Mouse (Mus musculus) embryo, embryonic 10.5 days (tissue): ENCODE measurements around the gene Nhsl1.

Experiments
- DNase-seq: peaks from one replicate; pipeline ENCODE4 v3.0.0-alpha.2; 2015; ENCODE audit warnings: low spot score

Nhsl1 gene

DNA sequence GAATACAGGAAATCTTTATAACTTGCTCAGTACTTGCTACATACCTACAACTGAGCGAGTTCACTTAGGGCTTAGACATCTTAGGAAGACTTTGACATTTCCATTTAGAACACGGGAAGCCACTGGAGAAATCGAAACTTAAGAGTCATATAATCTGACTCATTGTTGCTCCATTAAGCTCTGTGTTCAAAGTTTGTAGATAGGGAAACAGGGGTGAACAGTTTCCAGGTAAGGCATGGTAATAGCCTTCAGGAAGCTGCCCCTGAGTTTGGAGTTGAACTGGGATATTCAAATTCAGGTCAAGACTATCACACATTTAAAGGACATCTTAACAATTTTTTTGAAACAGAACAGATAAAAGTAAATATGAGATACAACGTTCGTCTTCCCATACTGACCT, 165.9 kb downstream of the Nhsl1 start:
- DNase-seq: no peak

DNA sequence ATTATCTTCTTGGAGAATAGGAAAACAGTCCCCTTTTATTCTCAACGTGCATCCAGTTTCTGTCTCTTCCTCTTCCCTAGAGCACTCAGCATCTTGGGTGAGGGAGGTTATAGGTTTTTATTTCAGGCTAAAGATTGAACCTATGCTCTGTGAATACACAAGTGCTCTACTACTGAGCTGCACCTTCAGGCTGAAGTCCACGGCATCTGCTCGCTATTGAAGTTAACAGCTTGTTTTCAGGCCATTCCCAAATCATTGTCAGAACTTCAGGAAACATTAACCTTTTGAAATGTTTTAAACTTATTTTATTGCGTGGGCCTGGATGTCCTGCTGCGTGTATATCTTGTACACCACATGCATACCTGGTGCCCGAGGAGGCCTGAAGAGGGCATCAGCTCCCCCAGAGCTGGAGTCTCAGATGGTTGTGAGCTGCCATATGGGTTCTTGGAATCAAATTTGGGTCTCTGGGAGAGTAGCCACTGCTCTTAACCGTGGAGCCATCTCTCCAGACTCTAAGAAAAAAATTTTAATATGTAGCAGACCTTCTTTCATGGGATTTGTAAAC, 169.5 kb downstream of the Nhsl1 start:
- DNase-seq: no peak

DNA sequence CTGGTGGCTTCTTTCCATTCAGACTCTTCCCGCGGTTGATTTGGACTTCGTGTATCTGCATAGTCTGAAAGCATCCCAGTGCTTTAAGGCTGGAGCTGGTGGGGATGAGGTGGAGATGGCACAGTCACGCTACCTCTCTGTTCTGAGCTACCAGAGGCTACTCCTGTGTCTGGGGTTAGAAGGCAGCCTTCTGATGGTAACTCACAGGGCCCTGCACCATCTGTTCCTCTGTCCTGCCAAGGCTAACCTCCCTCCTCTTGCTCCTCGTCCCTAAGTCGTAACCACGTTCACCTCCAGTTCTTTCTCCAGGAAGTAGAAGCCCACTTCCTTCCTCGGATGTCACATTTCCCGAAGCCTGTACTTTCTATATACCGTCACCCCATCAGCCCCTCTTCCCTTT, 171.2 kb downstream of the Nhsl1 start:
- DNase-seq: no peak

DNA sequence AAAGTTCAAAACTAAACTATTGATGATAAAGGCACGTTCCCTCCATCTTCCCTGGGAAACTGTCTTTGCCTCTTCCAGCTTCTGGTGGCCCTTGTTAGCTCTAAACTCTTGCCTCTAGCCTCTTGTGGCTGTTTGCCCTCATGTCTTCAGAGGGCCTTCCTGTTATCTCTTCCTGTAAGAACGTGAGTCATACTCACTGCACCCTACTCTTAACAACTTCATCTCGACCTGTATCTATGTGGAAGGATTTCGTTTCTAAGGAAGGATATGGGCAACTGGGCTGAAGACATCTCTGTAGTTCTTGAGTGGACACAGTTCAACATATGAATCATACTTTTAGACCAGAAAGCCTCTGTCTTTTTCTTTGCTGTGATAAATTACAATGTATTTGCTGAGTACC, 173.2 kb downstream of the Nhsl1 start:
- no peak for DNase-seq

DNA sequence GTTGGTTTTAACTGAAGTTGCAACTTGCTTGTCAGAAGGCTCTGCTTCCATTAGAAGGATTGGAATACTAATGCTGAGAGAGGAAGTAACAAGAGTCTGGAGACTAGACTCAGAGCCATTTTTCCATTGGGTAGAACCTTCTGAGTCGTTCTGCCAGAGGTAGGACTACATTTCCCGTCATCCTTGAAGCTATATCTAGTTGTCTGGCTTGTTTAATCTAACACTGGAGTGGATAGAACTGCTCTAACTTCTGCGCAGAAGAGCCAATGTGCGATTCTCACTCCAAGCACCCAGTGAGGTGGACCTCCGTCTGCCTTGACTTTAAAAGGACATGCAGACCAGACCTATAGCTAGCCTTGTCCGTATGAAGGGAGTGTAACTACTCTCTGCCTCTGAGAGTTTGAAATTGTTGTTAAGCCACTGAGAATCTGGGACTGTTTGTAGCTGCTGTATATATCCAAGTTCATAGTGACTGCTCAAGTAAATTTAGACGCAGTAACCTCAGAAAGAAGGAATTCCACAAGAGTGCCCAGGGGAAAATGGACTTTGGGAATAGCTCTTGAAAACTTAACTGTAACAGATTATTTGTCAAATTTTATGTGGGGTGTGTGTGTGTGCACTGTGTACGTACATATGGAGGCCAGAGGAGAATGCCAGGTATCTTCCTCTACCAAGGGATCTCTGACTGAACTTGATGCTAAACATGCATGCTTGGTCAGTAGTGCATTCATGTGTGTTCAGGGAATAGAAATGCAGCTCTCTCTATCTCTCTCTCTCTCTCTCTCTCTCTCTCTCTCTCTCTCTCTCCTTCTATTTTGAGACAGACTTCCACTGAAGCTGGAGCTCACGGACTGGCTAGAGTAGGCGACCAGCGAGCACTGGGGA, 174.5 kb downstream of the Nhsl1 start:
- DNase-seq: no peak

DNA sequence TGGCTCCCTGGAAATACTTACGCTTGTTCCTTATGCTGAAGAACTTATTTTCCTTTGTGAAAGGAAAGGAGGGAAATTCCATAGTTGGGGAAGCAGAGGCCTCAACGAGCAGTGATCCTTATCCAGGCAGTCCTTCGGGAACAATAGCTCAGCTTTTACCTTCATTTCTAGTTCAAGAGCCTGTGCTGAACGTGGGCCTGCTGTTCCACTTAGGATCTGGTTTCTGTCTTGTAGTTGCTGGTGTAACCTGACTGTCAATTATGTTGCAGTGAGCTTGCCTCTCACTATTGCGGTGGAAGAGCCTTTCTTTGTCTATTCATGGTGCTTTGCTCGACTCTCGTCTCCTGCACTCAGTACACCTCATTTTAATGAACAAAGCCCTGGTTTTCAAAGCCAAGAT, 175.5 kb downstream of the Nhsl1 start:
- DNase-seq: no peak

DNA sequence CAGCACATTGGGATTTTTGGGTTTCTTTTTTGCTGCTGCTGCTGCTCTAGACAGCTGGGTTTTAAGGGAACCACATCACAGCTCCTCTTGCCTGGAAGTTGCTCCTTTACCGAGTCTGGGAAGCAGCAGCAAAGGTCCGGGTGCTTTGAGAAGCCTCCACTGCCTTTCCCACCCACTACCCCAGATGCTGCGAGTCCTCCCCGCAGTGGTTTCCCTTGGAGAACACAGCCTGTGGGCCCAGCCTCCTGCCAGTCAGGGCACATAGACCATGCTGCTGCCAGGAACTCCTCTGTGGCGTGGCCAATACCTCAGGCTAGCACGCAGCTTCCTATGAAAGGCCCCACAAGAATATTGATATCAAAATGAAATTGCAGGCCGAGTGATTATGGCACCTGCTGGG, 178.3 kb downstream of the Nhsl1 start:
- DNase-seq: no peak

DNA sequence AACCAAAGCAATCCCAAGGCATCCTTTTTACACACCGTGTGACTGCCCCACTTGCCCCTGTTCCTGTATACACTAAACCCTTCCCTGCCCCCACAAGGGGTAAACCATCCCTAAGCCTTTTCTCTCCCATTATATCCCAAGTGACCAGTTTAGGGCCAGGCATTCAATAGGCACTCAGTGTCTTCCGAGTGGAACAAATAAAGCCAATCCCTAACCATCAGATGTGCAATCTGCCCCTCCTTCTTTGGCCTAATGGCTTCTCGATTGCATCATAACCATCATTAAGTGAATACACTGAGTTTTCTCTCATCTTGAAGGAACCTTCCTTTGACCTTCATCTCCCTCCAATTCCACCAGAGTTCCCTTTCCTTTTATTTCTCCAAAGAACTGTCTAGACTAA, 183.2 kb downstream of the Nhsl1 start:
- no peak for DNase-seq

DNA sequence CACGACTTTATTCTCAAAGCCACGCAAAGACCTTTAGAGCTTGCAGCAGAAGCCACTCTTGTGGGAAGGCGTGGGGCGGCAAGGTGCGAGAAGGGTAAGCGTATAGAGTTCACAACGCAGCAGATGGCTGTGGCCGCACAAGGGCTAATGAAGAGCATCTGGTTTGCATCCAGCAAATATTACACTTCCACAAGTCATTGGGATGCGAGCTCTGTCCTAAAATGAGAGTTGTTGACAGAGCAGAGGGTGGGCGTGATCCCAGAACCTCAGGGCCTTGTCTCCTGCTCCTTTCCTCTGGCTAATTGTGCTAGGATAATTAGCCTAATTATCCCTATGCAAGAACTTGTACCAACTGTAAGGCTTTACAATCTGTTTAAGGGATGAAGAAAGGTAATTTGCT, 186.9 kb downstream of the Nhsl1 start:
- peak; percentile 44 for DNase-seq

DNA sequence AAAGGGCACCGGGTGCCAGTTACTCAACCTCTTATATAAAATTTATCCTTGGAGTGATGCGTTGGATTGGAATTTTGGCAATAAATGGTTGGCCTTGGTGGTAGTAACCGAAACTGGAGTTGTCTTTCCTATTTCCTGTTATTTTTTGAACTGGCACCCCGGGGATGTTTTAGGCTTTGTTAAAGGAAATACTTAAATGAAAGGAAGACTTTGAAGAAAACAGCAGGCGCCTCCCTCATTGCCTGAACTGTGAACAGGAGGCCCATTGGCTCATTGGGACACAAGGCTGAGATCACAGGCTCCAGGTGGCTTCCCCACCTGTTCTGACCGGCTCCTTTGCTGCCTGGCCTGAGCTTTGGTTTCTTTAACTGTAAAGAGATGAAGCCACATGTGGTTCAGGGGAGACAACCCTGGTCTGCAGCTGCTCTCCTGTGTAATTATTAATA, 187.7 kb downstream of the Nhsl1 start:
- no peak for DNase-seq

DNA sequence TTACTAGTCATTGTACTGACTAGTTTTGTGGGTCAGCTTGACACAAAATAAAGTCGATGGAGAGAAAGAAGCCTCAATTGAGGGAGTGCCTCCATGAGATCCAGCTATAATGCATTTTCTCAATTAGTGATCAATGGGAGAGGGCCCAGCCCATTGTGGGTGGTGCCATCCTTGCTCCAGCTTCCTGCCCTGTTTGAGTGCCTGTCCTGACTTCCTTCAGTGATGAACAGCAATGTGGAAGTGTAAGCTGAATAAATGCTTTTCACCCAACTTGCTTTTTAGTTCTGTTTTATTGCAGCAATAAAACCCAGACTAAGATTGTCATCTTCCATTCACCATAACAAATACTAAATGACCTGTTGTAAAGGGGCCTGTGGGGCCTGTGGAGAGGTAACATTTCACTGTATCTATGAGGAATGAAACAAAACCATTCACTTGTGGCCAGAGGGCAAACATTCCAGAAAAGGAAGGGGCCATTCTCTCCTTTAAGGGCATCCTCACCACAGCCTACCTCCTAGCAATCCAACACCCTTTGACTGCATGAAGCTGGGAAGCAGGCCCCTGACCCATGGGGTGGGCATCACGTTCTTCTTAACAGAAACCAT, 189.2 kb downstream of the Nhsl1 start:
- no peak for DNase-seq

DNA sequence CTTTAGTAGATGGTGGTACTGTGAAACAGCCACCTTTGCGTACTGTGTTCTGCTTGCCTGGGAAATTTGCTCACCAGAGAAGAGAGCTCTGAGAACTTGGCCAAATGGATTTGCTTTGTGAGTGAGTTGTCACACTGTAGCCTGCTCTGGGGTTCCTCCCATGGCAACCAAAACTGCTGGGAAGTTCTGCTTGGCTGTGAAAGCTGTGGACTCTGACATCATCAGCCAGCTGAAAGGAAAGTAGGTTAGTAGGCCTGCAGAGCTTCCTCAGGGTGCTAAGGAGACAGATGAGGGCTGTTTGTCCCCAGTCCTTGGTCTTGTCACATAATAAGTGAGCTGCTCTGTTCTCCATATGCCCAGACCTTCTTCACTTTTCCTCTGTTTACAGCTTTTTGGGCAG, 189.8 kb downstream of the Nhsl1 start:
- DNase-seq: no peak

DNA sequence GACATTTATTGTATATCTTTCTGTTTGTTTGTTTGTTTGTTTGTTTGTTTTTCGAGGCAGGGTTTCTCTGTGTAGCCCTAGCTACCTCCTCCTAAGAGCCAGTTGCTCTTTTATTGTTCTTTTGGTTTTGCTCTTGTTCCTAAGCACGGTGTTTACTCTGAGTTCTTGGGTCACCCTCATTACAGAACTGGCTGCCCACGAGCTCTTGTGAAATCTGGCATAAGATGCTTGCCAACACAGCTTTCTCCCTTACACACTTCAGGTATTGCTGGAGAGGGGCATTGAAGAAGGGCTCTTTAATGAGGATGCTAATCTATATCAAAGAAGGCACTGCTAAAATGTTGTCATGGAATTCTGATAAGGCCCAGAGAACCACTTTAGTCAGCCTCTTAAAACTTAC, 191.9 kb downstream of the Nhsl1 start:
- no peak for DNase-seq

DNA sequence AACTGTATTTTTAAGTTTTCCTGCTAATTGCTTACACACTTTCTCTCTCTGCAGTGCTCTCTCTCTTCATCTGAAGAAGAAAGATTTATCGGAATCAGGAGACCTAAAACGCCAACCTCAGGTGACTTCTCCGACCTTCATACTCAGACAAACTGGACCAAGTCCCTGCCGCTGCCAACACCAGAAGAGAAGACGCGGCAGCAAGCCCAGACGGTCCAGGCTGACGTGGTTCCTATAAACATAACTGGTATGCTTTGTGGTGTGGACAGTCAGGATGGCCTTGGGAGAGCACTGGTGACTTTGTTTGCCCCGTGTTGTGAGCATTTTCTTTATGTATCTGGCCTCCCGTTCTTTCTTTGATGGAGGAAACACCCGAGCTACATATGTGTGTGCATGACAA, 192.7 kb downstream of the Nhsl1 start:
- no peak for DNase-seq

DNA sequence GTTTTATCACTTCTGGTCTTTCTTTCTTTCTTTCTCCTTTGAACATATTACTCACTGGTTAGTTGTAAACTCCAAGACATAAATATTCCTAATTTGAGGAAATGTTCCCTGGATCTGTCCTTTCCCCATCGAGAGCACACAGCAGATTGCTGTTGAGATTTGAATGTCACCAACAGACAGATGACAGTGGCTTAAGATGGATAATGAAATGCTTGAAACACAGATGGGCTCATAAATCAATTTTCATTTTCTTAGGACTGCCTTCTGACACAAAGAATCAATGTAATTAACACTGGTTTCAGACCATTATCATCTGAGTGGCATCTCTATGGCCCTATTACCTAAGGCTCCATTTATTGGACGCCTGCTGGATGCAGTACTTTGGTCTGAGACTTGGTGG, 203.8 kb downstream of the Nhsl1 start:
- DNase-seq: no peak

DNA sequence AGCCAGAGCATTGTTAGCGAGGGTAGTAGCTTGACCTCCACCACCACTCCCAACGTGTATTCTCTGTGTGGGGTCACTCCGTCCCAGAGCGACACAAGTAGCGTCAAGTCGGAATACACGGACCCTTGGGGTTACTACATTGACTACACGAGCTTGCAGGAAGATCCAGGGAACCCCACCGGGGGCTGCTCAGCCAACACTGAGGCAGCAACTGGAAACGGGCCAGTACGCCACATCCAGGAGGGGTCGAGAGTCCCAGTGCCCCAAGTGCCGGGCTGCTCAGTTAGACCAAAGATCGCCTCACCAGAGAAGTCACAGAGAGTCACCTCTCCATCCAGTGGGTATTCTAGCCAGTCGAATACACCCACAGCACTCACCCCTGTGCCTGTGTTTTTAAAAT, 206.5 kb downstream of the Nhsl1 start:
- no peak for DNase-seq

DNA sequence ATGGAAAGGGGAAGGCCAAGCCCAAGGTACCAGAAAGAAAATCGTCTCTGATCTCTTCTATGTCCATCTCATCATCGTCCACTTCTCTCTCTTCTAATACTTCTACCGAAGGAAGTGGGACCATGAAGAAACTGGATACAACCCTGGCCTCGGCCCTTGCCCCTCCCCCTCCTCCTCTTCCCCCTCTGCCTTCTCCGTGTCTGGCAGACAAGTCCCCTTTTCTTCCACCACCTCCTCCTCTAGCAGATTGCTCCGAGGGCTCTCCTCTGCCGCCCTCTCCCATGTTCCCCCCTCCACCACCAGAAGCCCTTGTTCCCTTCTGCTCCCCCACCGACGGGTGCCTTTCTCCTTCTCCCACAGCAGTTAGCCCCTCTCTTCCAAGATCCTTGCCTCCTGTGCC, 206.9 kb downstream of the Nhsl1 start:
- DNase-seq: no peak

DNA sequence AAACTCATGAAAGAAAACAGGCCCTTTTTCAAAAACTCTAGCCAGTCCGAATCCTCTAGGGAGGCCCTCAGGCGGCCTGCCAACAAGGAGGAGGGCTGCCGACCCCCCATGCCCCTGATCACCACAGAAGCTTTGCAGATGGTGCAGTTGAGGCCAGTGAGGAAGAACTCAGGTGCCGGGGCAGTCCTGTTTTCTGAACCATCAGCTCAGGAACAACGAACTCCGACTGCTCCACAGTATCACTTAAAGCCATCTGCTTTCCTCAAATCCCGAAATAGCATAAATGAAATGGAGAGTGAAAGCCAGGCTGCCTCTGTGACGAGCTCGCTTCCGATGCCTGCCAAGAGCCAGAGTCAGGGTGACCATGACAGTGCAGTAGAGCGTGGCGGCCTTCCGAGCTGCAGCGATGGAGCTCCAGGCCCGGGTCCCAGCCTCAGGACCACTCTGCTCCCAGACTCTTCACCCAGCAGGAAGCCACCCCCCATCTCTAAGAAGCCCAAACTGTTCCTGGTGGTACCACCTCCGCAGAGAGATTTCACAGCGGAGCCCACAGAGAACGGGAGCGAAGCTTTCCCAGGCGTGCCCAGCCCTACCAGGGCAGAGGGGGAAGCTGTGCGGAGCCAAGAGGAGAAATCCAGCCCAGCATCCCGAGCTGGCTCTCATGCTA, 207.5 kb downstream of the Nhsl1 start:
- DNase-seq: no peak

DNA sequence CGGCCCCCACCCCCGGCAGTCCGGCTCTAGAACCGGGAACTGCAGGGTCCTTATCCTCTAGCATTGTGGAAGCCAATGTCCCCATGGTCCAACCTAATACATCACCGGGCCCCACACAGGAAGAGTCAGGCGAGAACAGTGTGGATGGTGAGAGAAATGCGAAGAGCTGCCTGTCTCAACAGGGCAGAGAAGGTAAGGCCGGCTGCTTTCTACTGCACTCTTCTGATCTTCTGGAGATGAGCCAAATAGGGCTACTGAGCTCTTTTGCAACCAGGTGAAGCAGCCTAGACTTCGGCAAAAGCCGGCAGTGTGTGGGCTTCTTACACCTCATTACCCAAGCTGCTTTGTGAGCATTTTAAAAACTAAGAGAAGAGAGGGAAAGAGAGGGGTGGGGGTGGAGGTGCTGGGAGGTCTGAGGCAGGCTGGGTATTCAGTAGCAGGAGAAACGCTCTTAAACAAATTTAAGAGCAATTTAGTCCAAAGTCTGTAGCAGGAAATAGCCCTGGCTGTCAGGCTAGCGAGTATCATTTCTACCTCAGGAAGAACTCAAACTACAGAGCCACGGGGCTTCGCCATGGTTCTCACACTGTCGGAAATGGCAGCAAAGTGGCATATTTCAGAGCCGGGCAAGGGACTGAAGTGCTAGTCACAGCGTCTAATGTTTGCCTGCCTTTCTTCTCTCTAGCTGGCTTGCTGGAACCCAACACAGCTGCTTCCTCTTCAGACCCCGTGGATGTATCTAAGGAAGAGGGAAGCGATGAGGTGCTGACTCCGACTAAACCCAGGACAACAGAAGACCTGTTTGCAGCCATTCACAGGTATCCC, 208.3 kb downstream of the Nhsl1 start:
- DNase-seq: no peak

DNA sequence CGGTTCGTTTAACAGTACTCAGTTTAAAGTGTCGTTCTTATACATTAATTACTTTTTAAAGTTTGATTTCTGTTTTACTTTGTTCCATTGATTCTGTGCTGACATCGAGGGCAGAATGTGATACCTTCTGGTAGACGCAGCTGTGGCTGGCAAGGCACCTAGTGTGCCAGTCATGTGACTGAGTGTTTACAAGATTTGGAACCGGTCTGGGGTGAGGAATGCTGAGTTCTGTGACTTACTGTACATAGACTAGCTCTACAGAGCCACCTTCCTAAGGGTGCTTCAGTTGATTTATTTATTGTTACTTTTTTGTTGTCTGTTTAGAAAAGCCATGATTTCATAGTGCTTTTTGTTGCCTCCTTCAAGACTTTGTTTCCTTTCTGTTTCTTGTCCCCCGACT, 209.0 kb downstream of the Nhsl1 start:
- no peak for DNase-seq

DNA sequence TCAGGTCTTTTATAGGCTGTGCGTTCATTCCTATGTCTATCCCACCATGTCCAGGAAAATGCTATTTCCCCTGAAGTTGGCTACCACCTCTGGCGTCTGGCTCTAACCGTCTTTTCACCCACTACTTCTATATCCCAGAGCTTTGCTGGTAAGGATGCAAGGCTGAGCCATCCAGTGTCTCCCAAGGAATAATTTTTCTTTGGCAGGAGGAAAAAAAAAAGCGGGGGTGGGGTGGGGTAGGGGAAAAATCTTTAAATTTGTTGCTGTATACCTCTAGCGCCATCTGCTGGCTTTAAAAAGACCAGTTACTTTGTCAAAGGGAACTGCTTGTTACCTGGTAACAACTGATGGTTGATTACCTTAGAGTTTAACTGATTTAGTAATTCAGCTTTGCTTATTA, 209.7 kb downstream of the Nhsl1 start:
- peak; percentile 68 for DNase-seq

DNA sequence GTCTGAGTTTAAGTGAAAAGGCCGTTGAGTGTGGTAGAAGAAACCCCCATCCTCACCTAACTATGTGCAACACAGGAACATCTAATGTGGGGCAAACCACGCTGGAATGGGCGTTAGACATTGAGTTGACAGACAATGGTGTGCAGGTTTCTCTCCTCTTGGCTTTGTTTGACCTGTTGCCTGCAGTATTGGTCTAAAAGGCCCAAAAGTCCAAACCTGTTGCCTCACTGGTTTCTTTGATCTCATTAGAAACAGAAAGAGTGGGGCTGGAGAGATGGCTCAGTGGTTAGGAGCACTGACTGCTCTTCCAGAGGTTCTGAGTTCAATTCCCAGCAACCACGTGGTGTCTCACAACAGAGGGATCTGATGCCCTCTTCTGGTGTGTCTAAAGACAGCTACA, 210.4 kb downstream of the Nhsl1 start:
- no peak for DNase-seq
